Mouse (Mus musculus) spleen, adult 2 months (tissue): ENCODE results near the gene Rad9b. TPM values are rescaled to one million over a fixed set of nuclear protein-coding genes. Genes with fewer than 3 reads are reported as not detected.

Experiments used
- DNase-seq, 2 experiments: peaks; one replicate each; pipeline versions ENCODE4 v3.0.0 to v3.0.0-alpha.2; 2012 to 2021; ENCODE audit warnings: low spot score in 2 of 2, low read depth in 1 of 2
- H3K27ac ChIP-seq: fragments of 200-500 bp; 2 replicates; pipeline ENCODE4 v1.5.1; 2012; ENCODE audit warnings: low read length, inconsistent platforms; ENCODE audit not compliant: insufficient read depth
- H3K27me3 ChIP-seq: fragments of 200-500 bp; 2 replicates; pipeline ENCODE4 v1.6.1; 2012; ENCODE audit warnings: mild to moderate bottlenecking, moderate library complexity, low read length, inconsistent platforms; ENCODE audit not compliant: control insufficient read depth, insufficient read depth
- H3K36me3 ChIP-seq: fragments of 200-500 bp; 2 replicates; pipeline ENCODE4 v1.6.1; 2012; ENCODE audit warnings: mild to moderate bottlenecking, low read length, inconsistent platforms; ENCODE audit not compliant: control insufficient read depth, insufficient read depth
- H3K4me1 ChIP-seq: fragments of 200-500 bp; 2 replicates; pipeline ENCODE4 v1.6.1; 2011; ENCODE audit warnings: inconsistent platforms; ENCODE audit not compliant: control insufficient read depth, insufficient read depth, insufficient read length
- H3K4me3 ChIP-seq: fragments of 200-500 bp; 2 replicates; pipeline ENCODE4 v1.5.1; 2011; ENCODE audit warnings: mild to moderate bottlenecking, inconsistent platforms; ENCODE audit not compliant: insufficient read depth, insufficient read length; ENCODE audit errors: extremely low read depth
- CTCF ChIP-seq: fragments of 200-500 bp; IDR thresholded peaks from 2 replicates; pipeline ENCODE4 v1.5.1; 2011; ENCODE audit warnings: mild to moderate bottlenecking, inconsistent platforms; ENCODE audit not compliant: insufficient read depth, insufficient read length, insufficient replicate concordance; ENCODE audit errors: extremely low read depth
- POLR2A ChIP-seq: fragments of 200-500 bp; IDR thresholded peaks from 2 replicates; pipeline ENCODE4 v1.6.1; 2011; ENCODE audit warnings: low read depth, low read length, inconsistent platforms
- WGBS: fragments of 180-500 bp; shearing (Covaris S2); methylation state at CpG from one replicate; pipeline ENCODE4 v1.1.7; 2018; 5-methylcytosine and 5-hydroxymethylcytosine counted together
- polyA plus RNA-seq: library from polyadenylated mRNA; depleted of rRNA; stranded (reverse); fragments of >200 nt; gene quantifications from 2 replicates; pipeline ENCODE4 v1.2.3, GENCODE M21; 2012

The Rad9b gene
- polyA plus RNA-seq, 1 experiment, result 3.8 TPM

GRCm38 (mm10) chr5:122372192-122372769 lies 18.2 kb upstream of the Rad9b start, which contains the start of gene Fam216a:
TSS of gene Fam216a (minus strand) at chr5:122372364.
- DNase-seq, result peak; percentile 98 to 100
- peak within 1 kb of the TSS; percentile 89 for H3K4me3 ChIP-seq
- no peaks in the 10 kb centered on the region for H3K27me3 ChIP-seq
- under 1% methylated on average over 53 of the region's 53 CpGs for WGBS
- peaks cover 5% of the 10 kb centered on the region for H3K36me3 ChIP-seq
- TF ChIP-seq CTCF (no peak), POLR2A (peak; percentile 62)
- peak within 1 kb of the TSS; percentile 95 for H3K27ac ChIP-seq
- H3K4me1 ChIP-seq, result peaks cover 2% of the 10 kb centered on the region; the same call in 1 of the 2 replicates

- peaks cover 2% of the 10 kb centered on the region; the same call in 1 of the 2 replicates for H3K4me1 ChIP-seq
- TF ChIP-seq CTCF (no peak), POLR2A (no peak)
- DNase-seq, result no peak
- WGBS, result 3% methylated on average over 27 of the region's 46 CpGs
- H3K27me3 ChIP-seq, result no peaks in the 10 kb centered on the region
- peaks cover 10% of the 10 kb centered on the region for H3K36me3 ChIP-seq
- H3K27ac ChIP-seq, result peak within 1 kb of the TSS; percentile 95
- peak within 1 kb of the TSS; percentile 89 for H3K4me3 ChIP-seq
These were observed 17.7 kb upstream of the Rad9b start, which contains the start of gene Gpn3 for GRCm38 (mm10) chr5:122371591-122372191. TSS of gene Gpn3 (plus strand) at chr5:122371876.

- under 1% methylated on average over 57 of the region's 57 CpGs for WGBS
- no peak for TF ChIP-seq CTCF
- no peak for TF ChIP-seq POLR2A
- Histone ChIP-seq H3K36me3 (no peaks in the 10 kb centered on the region; the same call in 1 of the 2 replicates), H3K27me3 (no peaks in the 10 kb centered on the region), H3K4me3 (peak overlapping the region; percentile 80), H3K4me1 (peaks cover 2% of the 10 kb centered on the region), H3K27ac (peak overlapping the region; percentile 76)
- no peak for DNase-seq
These were observed 547 bp upstream of the Rad9b start for GRCm38 (mm10) chr5:122354492-122355067.

GRCm38 (mm10) chr5:122345777-122346176 lies 8.3 kb downstream of the Rad9b start:
- Histone ChIP-seq H3K36me3 (no peaks in the 10 kb centered on the region), H3K4me1 (peaks cover 8% of the 10 kb centered on the region; the same call in 1 of the 2 replicates), H3K27ac (no peak overlapping the region), H3K4me3 (no peak overlapping the region), H3K27me3 (no peaks in the 10 kb centered on the region)
- TF ChIP-seq POLR2A (no peak), CTCF (no peak)
- DNase-seq, result no peak
- 94% methylated on average over 4 of the region's 4 CpGs for WGBS

GRCm38 (mm10) chr5:122344260-122344659 lies 9.8 kb downstream of the Rad9b start:
- Histone ChIP-seq H3K4me3 (no peak overlapping the region), H3K36me3 (no peaks in the 10 kb centered on the region), H3K27ac (peak overlapping the region; percentile 40), H3K4me1 (peaks cover 8% of the 10 kb centered on the region; the same call in 1 of the 2 replicates), H3K27me3 (no peaks in the 10 kb centered on the region)
- TF ChIP-seq POLR2A (no peak), CTCF (peak; percentile 73; the same call in 1 of the 2 replicates)
- 8% methylated on average over 5 of the region's 5 CpGs for WGBS
- DNase-seq, result peak; percentile 64 to 81

- no peaks in the 10 kb centered on the region for H3K36me3 ChIP-seq
- no peak overlapping the region for H3K4me3 ChIP-seq
- DNase-seq, result peak in 1 of 2 experiments; percentile 28
- peaks cover 8% of the 10 kb centered on the region; the same call in 1 of the 2 replicates for H3K4me1 ChIP-seq
- H3K27ac ChIP-seq, result peak overlapping the region; percentile 40
- TF ChIP-seq CTCF (no peak), POLR2A (no peak)
- no peaks in the 10 kb centered on the region for H3K27me3 ChIP-seq
- WGBS, result 14% methylated on average over 7 of the region's 7 CpGs
These were observed 10.3 kb downstream of the Rad9b start for GRCm38 (mm10) chr5:122343768-122344167.

GRCm38 (mm10) chr5:122342874-122343273 lies 11.2 kb downstream of the Rad9b start:
- Histone ChIP-seq H3K36me3 (no peaks in the 10 kb centered on the region), H3K4me1 (peaks cover 8% of the 10 kb centered on the region; the same call in 1 of the 2 replicates), H3K27me3 (no peaks in the 10 kb centered on the region), H3K27ac (peak overlapping the region; percentile 40), H3K4me3 (no peak overlapping the region)
- TF ChIP-seq CTCF (no peak), POLR2A (no peak)
- WGBS, result 20% methylated on average over 1 of the region's 1 CpGs
- no peak for DNase-seq
